Mouse (Mus musculus) kidney, postnatal 4 days (tissue): ENCODE results near the gene Tet3.

ENCODE experiments used
- DNase-seq, 2 experiments: peaks; one replicate each; pipeline ENCODE4 v3.0.0; 2021; ENCODE audit warnings: mixed read lengths in 2 of 2

The Tet3 gene

DNA sequence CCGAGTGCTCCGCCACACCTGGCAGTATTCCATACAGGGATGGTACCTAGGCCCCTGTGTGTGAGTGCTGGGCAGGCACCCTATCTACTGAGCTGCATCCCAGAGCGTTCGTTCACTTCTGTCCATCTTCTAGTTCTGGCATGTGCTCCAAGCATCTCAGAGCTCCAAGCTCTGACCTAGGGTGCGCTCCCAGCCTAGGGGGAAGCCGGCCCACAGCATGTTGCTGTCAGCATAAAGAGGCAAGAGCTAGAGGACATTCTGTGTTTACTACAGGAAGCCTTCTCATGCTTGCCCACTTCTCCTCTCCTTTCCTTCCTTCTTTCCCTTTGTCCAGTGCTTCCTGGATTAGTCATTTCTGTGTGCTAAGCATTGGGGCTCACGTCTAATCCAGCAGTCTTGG lies 16.5 kb upstream of the Tet3 start:
- no peak for DNase-seq

DNA sequence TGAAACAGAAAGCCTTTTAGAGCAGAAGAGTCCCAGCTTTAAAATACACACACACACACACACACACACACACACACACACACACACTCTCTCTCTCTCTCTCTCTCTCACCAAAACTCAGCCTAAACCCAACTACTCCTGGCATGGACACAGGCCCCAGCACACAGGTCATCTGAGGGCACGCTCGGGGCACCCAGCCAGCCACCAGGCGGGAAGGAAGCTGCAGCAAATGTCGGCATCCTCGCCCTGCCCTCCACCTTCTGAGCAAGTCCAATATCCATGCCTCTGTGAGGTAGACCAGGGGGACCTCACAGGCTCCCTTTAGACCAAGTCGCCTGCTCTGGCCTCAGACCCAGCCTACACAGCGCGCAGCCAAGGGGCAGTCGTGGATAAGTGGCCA lies 14.4 kb upstream of the Tet3 start:
- peak; percentile 55 to 68 for DNase-seq

DNA sequence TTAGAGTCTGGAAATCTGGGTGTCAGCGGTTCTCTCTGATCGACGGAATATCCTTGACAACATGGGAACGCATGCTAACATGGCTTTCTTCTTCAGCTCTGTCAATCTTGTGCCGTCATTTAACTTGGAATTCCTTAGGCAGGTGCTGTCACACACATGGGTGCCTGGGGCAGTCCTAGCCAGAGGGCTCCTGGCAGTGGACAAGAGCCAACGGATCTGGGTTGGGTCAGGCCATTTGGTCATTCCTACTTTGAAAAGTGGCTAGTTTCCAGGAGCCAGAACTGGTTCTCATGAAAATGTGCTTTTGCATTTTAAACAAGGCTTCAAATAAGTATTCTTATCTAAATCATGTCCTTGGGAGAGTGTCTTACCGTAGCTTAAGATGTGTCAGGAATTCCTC lies 12.9 kb upstream of the Tet3 start:
- no peak for DNase-seq

DNA sequence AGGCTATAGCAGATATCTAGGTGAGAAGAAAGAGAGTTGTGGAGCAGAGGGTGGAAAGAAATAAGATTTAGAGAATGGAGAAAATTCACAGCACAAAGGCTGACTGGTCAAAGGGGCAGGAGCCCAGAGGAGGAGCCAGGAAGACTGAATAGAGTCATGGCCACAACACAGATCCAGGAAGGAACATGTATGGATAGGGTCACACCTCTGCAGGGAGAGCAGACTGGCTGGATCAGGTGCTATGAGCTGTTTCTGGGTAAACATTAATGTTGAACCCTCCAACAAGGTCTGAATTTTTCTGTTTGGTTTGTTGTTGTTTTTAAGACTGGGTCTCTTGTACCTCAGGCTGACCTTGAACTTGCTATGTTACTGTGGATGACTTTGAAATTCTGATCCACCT lies 5.1 kb upstream of the Tet3 start:
- DNase-seq = no peak

DNA sequence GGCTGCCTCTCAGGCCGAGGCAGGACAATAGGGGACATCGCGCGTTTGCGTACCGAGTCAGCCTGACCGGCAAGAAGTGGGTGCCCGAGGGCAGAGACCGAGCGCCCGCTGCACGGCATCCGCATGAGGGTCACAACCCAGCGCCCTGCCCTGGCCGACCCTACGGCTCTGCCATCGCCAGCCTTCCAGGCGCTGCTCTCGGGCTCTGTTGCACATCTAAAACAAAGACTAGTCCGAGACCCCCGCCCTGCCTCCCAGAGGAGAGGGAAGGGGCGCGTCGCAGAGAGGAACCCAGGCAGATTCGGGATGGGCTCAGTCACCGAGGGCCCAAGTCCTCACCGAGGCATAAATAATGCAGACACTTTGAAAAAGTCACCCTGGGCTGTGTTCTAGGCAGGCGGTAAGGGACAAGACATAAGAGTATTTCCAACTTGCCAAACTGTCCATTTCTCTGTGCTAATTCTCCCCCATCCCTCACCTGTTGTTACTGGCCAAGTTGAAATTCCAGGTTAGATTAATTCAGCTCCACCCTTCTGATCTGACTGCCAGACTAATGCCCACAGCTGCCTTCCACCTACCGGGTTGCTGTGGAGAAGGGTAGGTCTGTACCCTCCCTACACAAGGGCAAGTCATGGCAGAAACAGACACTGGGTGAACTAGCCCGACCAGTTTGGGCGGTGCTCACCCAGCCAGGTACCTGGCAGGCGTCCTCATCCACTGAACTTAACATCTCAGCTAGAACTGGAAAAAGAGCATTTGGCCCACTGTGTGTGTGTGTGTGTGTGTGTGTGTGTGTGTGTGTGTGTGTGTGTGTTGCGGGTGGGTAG lies 1.7 kb downstream of the Tet3 start:
- peak; percentile 63 to 74 for DNase-seq

- peak; percentile 79 to 89 for DNase-seq
Measured at GRCm38 (mm10) chr6:83456131-83456983, 2.5 kb downstream of the Tet3 start.

DNA sequence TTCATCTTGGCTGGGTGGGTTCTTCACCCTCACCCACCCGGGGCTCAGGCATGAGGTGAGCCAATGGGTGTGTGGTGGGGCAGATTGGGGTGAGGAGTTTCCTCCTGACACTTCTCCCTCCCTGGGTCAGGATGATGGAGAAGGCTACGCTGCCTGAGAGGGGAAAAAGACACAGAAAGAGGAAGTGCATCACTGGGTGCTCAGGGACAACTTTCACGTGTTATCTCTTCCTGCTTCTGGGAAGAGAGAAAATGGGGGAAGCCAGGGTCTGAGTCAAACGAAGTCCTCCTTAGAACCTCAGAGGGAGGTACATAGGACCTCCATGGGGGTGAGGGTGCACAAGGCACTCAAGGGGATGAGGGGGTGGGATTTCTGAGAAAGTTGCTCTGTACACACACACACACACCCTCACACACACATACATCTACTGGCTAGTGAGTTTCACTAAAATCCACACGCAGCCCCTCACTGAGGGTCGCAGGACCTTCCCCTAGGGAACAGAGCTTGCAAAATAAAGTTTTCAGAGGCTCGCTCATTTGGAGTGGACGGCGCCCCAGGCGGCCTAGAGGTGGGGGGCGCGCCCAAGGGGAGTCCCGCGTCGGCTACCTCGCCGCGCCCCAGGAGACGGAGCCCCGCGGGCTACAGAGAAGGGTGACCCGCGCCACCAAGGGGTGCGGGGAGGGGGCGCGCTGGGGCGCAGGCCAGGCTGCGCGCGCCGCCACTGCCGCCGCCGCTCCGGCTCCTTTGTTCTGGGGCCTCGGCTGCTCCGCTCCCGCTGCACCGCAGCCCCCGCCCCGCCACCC lies 3.4 kb downstream of the Tet3 start:
- peak; percentile 52 to 72 for DNase-seq

- DNase-seq = peak; percentile 54 to 67
Measured at GRCm38 (mm10) chr6:83453706-83454105, 5.2 kb downstream of the Tet3 start.

GRCm38 (mm10) chr6:83450451-83451303 lies 8.2 kb downstream of the Tet3 start:
- DNase-seq = no peak

GRCm38 (mm10) chr6:83449440-83449839 lies 9.4 kb downstream of the Tet3 start:
- DNase-seq = no peak

DNA sequence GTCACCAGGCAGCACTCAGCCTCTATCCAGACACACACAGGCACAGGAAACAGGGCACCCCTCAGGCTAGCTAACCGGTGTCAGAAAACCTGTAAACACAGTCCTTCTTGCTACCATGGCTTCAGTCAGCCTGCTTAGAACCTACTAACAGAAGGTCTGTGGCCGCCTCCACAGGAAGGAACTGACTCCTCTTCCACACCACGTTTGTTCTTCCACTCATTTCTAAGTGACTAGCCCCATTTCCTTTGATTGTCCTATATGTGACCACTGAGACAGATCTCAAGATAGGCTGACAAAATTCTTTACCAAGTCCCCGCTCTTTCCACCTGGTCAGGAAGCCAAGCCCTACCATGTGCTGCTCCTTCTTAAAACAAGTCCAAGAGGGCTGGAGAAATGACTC lies 10.0 kb downstream of the Tet3 start:
- no peak for DNase-seq

- no peak for DNase-seq
Measured at GRCm38 (mm10) chr6:83447031-83447430, 11.9 kb downstream of the Tet3 start.

DNA sequence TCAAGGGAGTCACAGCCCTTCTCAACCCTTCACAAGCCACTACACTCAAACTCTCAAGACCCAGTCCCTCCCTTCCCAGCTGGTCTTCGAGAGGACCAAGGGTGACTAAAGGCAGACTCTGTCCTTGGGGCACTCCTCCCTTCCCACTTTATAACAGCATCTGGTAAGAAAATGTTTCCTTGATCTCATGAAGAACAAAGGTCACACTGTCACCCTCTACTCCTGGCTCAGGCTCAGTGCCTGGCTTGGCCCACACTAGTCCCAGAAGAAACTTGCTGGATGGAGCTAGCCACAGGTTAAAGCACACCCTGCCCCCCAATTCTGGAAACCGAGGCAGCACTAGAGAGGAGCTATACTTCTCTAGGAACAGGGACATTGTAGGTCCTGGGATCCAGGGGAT lies 13.1 kb downstream of the Tet3 start:
- no peak for DNase-seq

GRCm38 (mm10) chr6:83443441-83444340 lies 15.2 kb downstream of the Tet3 start:
- peak; percentile 86 to 93 for DNase-seq

DNA sequence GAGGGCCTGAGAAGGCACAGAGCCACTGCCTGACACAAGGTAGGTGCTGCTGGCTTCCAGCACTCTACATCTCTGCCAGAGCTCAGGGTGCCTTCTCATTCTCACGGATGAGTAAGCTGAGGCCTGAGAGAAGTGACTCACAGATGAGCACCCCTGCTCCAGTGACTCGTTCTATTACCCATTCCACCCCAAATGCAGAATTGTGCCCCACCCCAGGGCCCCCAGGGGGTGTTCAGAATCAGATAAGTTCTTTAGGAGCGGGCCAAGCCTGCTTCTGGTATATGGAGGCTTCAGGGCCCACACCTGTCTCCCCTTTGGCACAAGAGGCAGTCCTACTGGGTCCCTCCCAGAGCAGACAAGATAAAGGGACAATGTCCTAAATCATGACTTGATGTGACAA lies 16.2 kb downstream of the Tet3 start:
- no peak for DNase-seq

DNA sequence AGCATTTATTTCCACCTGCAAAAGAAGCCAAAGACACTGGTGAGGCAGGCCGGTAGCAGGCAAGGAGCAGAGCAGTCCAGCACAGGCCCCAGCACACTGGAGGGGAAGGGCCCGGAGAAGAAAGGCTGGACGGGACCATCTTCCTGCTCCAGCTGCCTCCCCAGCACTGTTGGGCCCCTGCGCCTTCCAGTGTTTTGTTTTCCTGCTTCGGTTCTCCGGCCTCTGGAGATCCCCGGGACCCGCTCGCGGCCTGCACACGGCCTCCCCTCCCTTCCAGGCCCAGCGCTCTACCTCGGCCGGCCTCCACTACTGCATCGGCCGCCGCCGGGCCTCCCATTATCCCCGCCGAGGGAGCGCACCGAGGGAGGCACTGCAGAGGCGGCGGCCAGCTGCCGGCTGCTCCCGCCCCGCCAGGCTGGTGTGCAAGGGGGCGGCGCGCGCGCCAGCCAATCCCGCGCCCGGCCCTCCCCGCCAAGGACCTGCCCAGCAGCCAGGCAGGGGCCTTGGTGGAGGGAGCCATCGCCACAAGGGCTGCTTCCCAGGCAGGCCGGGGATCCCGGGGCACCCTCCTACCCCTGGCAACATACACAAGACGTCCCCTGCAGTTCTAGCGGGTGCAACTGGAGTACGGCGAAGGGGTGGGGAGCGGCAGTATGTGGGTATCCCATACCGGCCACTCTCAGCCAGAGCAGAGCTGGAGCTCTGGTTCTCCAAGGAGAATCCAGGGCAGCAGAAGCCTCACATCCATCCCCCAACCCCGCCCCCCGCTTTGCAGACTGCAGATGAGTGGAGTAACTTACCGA lies 17.4 kb downstream of the Tet3 start:
- DNase-seq = peak; percentile 91 to 95

DNA sequence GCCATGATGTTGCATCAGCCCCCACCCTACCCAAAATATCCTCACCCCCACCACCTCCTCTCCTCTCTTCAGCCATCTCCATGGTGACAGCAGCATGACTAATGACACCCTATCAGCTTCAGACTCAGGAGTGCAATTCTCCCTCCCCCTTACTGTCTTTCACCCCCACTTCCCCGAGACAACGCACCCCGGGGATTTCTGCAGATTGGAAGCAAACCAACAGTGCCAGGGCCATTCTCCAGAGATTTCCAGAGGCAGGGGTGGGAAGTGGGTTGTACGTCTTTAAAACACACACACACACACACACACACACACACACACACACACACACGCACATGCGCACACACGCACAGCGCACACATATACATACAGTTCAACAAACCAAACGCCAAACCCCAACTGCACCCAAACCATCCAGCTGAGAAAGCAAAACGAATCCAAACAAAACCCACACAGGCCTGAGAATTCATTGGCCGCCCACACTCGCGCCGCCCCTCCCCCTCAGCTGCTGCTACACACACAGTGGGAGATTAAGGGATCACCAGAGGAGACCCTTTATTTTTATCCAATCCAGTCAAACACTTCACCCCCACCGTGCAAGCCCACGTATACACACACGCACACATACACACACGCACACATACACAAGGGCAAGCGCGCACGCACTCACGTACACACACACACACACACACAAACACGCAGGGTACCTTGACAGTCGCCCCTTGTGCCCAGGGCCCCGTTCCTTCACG lies 18.2 kb downstream of the Tet3 start:
- peak; percentile 89 to 93 for DNase-seq

DNA sequence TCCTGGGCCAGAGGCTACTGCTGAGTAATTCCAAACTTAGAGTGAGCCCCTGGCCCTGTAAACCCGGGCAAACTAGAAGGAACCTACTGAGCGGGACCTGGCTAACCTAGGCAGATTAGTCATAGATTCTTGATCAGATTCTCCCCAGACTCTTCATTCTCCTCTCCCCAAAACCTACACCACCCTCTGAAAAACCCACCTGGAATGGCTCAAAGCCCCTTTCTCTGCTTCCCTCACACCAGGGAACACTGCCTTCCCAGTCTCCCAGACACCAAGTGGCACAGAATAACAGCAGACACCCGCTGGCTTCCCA lies 18.7 kb downstream of the Tet3 start:
- DNase-seq = no peak

GRCm38 (mm10) chr6:83439781-83440180 lies 19.1 kb downstream of the Tet3 start:
- DNase-seq = peak in 1 of 2 experiments; percentile 51
